Mouse (Mus musculus): ENCODE data around the gene Itgae.

GRCm38 (mm10) chr11:73087700-73088480 is 2.5 kb upstream of the Itgae start:
- TF ChIP-seq TAL1 (IDR thresholded peaks at IDR 0.05; ENCODE audit: low read length), result no peak
- TF ChIP-seq GATA1 (IDR thresholded peaks at IDR 0.05; ENCODE audit: low read length), result no peak
